Mouse (Mus musculus): ENCODE results near the gene Slc22a18.

The Slc22a18 gene

DNA sequence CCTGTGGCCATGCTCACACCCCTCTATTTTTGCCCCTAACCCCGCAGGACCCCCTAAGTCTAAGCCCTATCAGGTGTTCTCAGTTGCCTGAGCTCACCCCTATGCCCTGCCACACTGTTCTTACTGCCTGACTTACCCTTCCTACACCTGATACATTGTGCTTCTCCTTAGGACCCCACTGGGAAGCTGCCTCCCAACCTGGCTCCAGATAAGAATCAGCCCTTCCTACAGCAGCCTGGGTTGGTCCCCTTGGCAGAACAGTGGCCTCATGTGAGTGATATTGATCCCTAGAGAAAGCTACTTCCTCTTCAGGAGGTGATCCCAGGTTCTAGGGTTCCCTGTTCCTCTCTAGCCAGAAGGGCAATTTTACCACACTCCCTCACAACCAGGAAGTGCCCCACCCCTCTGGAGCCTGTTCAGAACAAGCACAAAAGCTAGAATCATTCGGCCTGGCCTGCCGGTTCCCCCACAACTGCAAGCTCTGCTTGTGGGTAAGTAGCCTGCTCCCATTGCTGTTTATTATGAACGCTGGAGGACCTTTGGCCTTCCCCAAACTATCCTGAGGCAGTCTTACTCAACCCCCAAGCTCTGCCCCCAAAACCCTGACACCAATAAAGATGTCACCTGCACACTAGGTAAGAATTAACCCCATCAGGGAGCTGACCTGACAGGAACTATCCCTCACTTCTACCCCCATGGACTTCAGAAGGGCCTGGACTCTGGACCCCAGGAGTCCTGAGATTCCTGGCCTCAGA, at the start of gene Slc22a18:
Slc22a18 (plus strand) TSS at position 390 of the 755 bp plus-strand sequence.
- no peak for DNase-seq (ENCODE audit: low spot score)

DNA sequence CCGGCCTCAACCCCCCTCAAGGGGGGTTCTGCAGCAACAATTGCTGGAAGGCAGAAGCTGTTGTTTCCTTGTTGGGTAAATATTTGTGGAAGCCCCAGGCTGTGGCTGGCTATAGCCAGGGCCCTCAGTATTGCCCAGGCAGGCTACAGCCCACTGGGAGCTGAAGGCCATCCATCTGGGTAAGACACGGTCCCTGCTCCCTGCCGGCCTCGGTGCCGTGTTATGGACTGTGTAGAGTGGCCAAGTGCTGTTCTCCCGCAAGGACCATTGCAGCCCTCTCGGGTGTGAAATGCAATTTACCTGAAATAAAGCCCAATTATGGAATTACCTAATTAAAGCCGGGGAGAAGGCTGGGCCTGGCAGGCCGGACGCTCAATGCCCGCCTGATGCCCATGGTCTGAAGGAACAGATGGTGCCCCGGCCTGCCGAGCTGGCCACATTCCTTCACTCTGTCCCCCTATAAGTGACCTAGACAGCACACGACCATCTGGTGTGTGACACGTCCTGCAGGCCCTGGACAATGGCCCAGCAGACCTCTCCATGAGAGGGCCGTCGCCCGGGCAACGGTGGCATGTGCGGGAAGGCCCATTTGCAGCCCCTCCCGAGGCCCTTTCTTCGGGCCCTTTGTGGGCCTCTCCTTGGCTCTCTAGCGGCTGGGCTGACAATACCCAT, 45.3 kb upstream of the Slc22a18 start:
- peak; percentile 85 for DNase-seq (ENCODE audit: low spot score)

- no peak for DNase-seq (ENCODE audit: low spot score)
These were observed 44.6 kb upstream of the Slc22a18 start for GRCm38 (mm10) chr7:143428814-143429499.

DNA sequence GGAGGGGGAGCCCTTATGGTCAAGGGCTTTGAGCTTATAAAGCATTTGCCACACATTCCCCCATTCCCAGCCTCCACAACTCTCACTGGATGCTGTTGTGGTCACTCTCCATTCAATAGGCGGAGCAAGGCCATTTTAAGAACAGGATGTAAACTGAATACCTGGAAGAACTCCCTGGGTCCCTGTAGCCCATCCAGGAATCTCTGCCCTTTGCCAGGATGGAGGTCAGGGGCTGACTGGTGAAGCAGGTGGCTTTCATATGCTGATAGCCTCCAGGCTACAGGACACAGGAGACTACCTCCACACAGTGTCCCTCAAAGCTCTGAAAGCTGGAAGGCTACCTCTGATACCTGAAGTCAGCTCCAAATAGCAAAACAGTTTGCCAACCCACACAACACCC, 40.9 kb upstream of the Slc22a18 start:
- no peak for DNase-seq (ENCODE audit: low spot score)

DNA sequence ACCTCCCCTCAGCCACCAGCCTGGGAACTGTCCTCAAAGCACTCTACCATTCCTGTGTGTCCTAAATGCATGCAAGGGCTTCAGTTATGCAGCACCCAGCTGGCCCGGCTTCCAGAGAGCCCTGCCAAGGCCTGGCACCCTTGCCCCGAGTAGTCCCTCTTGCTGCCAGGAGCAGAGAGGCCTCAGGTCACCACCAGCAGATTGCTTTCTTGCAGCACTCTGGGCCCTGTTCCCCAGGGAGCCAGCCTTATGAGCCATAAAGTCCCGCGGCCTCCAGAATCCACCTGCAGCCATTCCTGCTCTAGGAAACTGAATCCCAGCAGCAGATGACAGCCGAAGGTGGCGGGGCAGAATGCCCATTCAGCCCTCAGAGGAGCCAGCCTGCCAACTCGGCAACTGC, 40.2 kb upstream of the Slc22a18 start:
- no peak for DNase-seq (ENCODE audit: low spot score)

DNA sequence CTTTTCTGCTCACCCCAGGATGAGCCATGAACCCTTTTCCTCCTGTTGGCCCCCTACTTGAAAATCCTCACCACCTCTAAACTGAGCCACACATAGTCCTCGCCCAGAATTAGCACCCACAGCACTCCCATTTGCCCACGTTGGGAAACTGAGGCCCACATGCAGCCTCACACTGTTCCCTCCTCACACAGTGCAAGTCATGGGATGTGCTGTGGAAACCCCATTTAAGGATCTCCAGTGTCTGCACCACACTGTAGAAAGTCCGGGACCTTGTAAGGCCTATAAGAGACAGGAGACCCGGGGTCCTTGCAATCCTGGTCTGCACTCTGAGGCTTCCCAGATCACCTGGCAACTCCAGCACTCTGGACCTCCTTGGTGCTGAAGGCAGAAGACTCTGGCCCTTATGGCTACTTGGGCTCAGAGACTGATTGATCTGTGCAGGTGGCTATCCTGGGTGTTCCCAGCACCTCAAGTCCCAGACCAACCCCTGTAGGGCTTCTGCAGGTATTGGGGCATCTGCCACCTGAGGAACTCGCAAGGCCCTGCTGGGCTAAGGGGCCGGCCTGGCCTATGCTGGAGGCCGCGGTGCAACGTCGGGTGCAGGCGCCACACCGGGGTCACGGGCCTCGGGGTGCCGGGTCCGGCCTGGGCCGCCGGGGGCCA, 36.2 kb upstream of the Slc22a18 start:
- DNase-seq (ENCODE audit: low spot score) = no peak

DNA sequence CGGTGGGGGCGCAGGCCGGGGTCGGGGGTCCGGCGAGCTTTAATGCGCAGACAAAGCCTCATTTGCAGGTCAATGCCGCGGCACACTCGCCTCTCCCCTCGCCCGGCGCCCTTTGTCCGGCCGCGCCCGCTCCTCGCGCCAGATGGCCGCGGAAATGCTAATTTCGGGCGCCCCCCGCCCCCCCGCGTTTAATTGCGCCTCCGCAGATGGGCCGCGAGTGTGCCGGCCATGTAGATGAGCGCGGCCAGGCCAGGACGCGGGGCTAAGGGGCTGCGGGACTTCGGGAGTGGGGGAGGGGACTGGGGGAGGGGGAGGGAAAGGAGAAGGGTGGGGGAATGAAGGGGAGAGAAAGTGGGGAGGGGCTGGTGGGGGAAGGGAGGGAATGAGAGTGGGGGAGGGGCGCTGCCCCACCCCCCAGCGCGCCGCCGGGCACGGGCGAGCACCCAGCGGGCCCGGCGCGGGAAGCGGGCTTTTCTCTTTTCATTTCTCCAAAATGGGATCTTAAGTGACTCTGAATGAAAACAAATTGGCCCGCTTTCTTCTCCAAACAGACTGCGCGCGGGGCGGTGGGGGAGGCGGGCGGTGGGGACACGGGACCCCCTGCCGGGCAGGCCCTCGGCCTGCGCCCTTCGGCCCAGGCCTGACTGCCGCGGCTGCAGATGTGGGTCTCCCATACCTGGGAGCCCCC, 35.5 kb upstream of the Slc22a18 start:
- DNase-seq (ENCODE audit: low spot score) = peak; percentile 75

GRCm38 (mm10) chr7:143438965-143439364, 34.6 kb upstream of the Slc22a18 start:
- DNase-seq (ENCODE audit: low spot score) = no peak

DNA sequence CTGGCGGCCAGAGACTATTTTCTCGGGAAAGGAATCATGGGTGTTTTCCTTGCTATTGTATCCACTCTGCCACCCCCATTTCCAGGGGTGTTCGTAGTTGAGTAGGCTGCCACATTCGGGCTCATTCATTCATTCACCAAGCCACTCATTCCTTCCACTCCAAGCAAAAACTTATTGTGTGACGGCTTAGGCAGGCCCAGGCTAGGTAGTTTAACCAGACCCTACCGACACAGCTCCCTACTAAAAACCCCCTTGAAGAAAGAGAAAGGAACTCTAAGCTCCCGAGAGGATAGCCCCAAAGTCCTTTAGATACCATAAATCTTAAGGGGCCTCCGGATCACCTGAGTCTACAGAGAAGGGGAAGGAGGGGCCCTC, 29.0 kb upstream of the Slc22a18 start:
- no peak for DNase-seq (ENCODE audit: low spot score)

DNA sequence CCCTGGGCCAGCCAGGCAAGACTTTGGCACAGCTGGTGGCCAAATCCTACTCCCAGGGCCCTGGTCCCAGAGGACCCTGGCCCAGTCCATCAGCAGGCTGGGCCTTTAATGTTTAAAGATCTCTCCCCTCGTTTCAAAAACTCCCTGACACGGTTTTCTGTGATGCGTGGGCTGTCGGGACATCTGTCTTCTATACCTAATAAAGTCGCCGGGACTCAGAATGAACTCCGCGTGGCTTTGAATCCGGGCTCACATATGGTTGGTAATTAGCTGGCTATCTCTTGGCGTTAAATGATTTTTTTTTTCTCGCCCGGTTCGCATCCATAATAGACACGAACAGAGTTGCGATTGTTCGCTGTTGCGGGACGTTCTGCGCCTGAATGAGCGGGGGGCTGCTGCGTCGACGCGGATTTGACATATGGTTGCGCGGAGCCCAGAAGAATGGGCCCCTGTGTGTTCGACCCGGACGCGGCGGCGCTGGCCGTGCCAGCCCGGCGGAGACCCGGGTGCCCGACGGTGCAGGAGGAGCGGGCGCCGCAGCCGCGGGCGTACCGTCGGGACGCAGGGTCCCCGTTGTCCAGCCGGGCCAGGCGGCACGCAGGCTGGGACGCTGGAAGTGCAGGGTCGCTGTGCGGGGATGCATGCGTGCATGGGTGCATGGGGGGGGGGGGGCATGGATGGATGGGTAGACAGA, 28.4 kb upstream of the Slc22a18 start:
- peak; percentile 57 for DNase-seq (ENCODE audit: low spot score)

DNA sequence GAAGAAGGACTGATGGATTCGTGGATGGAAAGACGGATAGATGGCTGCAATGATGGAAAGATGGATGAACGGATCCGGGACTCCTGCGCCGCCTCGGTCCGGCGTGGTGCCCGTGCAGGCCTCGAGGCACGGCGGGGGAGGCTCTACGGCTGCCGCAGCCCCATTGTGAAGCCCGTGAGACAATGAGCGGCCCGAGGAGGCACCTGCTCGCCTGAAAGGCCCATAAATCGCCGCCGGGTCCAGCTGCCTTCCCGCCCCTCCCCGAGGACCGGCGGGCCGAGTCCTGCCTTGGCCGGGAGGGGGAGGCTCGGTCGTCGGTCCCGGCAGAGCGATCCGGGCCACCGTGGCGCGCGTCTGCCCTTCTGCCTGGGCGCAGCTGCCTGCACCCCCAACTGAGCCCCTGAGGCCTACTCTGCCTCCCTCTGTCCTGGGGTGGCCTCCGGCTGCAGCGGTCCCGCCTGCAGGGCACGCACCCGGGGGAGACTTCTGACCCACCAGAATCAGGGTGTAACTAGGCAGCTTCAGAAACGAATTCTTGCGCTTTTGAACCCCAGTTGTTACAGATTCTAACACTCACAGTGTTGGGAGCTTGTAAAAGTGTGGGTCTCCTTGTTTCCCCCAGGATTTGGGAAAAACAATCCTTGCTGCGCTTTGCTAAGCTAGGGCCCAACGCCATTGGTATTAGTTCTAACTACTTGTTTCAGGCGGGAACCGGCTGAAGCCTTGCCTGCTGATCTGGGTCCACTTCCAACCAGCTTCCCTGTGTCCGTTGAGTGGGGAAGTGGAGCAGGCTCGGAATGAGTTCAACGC, 27.7 kb upstream of the Slc22a18 start:
- peak; percentile 53 for DNase-seq (ENCODE audit: low spot score)

DNA sequence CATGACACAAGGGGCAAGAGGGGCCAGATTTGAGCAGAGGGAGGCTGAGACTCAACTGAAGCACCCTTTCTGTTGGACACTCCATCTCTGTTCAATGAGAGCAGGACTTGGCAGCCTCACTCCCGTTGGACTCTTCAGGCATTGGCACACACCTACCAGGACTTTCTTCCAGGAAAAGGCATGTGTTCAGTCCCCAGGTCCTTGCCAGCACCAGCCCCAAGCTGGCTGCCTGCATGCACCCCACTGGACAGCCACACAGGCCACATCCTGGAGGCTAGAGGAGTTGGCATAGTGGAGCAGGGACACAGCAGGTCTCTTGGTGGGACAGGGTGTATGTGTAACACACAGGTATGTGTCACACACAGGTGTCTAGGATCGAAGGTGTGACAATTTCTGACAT, 26.4 kb upstream of the Slc22a18 start:
- DNase-seq (ENCODE audit: low spot score) = no peak

- DNase-seq (ENCODE audit: low spot score) = no peak
These were observed 14.6 kb upstream of the Slc22a18 start for GRCm38 (mm10) chr7:143458963-143459331.

DNA sequence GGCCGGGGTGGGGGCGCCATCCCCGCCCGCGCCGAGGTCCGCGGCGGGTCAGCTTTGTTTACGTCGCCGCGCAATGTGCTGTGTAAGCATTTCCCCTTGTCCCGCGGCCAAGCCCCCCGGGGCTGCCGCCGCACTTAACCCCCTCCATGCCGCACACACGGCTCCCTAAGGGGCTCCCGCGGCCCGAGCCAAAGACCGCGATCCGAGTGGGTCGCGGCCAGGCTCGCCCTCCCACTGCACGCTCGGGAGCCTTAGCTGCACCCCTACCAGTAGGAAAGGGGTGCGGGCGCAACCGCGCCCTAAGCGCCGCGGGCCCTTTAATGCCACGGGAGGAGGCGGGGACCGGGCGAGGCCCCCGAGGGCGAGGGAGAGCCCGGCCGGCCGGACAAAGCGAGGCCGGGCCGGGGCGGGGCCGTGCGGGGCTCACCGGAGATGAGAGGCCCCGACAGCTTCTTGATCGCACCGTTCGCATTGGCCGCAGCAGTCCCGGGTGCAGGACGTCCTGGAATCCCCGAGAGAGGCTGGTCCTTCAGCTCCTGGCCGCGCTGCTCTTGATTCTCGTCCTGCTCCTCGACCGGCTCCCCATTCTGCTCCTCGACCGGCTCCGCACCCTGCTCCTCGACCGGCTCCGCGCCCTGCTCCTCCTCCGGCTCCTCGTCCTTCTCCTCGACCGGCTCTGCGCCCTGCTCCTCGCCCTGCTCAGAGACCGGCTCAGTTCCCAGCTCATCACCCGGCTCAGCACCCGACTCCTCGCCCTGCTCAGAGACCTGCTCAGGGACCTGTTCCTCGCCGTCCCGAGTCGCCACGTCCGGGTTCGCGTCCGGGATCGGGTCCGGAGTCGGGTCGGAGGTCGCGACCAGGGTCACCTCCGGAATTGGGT, 14.0 kb upstream of the Slc22a18 start:
- no peak for DNase-seq (ENCODE audit: low spot score)

DNA sequence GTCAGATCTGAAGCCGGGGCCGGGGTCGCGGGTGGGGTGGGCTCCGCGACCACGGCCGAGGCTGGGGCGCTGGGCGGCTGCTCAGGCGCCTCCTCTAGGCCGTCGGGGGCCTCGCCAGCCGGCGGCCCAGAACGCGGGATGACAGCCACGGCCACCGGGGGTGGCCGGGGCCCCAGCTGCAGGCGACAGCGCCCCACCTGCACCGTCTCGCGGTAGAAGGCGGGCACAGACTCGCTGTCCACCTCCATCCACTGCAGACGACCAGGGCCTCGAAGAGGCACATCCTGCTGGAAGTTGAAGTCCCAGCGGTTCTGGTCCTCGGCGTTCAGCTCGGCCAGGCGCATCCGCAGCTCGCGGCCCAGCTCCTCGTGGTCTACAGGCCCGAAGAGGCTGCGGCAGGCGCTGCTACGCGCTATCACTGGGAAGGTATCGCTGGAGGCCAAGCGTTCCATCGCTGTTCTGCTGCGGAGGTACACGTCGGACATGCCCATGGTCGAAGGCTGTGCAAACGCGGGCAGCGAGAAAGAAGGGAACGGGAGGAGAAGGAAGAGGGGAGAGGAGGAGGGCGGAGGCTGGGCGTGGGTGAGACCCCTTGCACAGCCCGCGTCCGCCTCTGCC, 13.2 kb upstream of the Slc22a18 start:
- DNase-seq (ENCODE audit: low spot score) = no peak

DNA sequence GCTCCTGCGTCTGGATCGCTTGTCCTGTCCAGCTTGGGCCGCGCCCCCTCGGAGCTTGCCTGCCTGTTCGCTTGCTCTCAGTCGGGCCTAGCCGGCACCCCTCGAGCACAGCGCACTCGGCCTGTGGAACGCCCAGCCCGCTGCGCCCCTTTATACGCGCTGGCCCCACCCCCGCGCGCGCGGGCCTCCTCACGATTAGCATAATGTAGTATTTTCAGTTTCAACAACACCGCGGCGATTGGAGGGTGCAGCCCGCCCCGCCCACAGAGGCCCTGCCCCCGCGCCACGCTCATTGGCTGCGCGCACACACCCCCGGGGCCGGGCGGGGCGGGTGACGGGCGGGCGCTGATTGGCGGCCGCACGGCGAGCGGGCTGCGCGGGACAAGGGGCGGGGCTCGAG, 12.7 kb upstream of the Slc22a18 start, which contains the start of gene Cdkn1c:
Cdkn1c (minus strand) TSS at position 177 of the 400 bp plus-strand sequence.
- DNase-seq (ENCODE audit: low spot score) = peak; percentile 88

GRCm38 (mm10) chr7:143461294-143461870, 12.2 kb upstream of the Slc22a18 start:
- no peak for DNase-seq (ENCODE audit: low spot score)

DNA sequence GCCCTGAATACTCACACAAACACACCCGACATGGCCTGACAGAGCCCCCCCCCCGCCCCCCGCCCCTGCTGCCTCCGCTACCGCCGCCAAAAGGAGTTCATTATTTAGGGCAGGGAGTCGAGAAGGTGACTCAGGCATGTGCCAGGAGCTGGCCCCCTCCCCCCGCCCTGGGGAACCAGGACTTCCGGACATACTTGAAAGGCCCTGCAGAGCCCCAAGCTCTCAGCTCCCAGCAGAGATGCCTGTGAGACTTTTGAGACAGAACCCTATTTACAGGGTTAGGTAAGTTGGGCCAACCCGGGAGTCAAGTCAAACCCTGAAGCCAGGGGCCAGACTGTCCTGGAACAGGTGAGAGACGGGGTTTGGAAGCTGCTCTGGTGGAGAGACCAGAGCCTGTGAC, 11.6 kb upstream of the Slc22a18 start:
- no peak for DNase-seq (ENCODE audit: low spot score)

DNA sequence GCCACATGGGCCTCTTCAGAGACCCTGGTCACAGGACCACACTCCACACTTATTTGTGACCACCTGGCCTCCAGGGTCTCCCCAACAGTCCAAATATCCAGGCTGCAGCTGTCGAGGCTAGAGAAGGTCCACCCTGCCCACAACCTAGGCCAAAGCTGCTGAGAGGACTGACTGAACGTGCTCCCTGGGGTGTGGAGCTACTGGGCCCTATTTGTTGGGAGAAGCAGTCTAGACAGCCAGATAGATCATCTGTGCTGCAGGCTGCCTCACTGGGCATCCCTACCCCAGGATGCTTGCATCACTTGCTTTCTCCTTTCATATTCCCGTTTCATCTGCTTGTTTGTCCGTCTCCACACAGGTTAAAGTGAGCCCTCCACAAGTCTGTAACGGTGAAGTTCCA, 11.0 kb upstream of the Slc22a18 start:
- no peak for DNase-seq (ENCODE audit: low spot score)
